Mouse (Mus musculus): ENCODE measurements around the gene Gtsf1l. TPM values are rescaled to one million over a fixed set of nuclear protein-coding genes. Genes with fewer than 3 reads are reported as not detected.

Gene Gtsf1l
- polyA plus RNA-seq, 1 experiment, result not detected

GRCm38 (mm10) chr2:163099919-163100318 is 12.3 kb upstream of the Gtsf1l start:
- Histone ChIP-seq H3K4me1 (ENCODE audit: control insufficient read depth, insufficient read depth, low read length) (peaks cover 7% of the 10 kb centered on the region), H3K27ac (ENCODE audit: insufficient read depth, low read depth, low read length) (no peak overlapping the region), H3K4me3 (ENCODE audit: insufficient read depth, low read depth, low read length) (no peak overlapping the region)
- TF ChIP-seq CTCF (IDR thresholded peaks at IDR 0.05; ENCODE audit: insufficient read depth, low read depth, low read length) (no peak), POLR2A (IDR thresholded peaks at IDR 0.05; ENCODE audit: insufficient read depth, low read depth, low read length) (no peak)
- WGBS, result 69% methylated on average over 8 of the region's 8 CpGs

GRCm38 (mm10) chr2:163095784-163096183 is 8.1 kb upstream of the Gtsf1l start:
- Histone ChIP-seq H3K27ac (ENCODE audit: insufficient read depth, low read depth, low read length) (no peak overlapping the region), H3K4me1 (ENCODE audit: control insufficient read depth, insufficient read depth, low read length) (no peaks in the 10 kb centered on the region), H3K4me3 (ENCODE audit: insufficient read depth, low read depth, low read length) (no peak overlapping the region)
- no peak for TF ChIP-seq POLR2A (IDR thresholded peaks at IDR 0.05; ENCODE audit: insufficient read depth, low read depth, low read length)
- TF ChIP-seq CTCF (IDR thresholded peaks at IDR 0.05; ENCODE audit: insufficient read depth, low read depth, low read length), result no peak
- 81% methylated on average over 3 of the region's 3 CpGs for WGBS

- Histone ChIP-seq H3K27ac (ENCODE audit: insufficient read depth, low read depth, low read length) (no peak overlapping the region), H3K4me1 (ENCODE audit: control insufficient read depth, insufficient read depth, low read length) (no peaks in the 10 kb centered on the region), H3K4me3 (ENCODE audit: insufficient read depth, low read depth, low read length) (no peak overlapping the region)
- TF ChIP-seq POLR2A (IDR thresholded peaks at IDR 0.05; ENCODE audit: insufficient read depth, low read depth, low read length), result no peak
- TF ChIP-seq CTCF (IDR thresholded peaks at IDR 0.05; ENCODE audit: insufficient read depth, low read depth, low read length), result no peak
- WGBS, result 94% methylated on average over 10 of the region's 10 CpGs
Observed at GRCm38 (mm10) chr2:163094909-163095308, 7.3 kb upstream of the Gtsf1l start.

- TF ChIP-seq POLR2A (IDR thresholded peaks at IDR 0.05; ENCODE audit: insufficient read depth, low read depth, low read length) (no peak), CTCF (IDR thresholded peaks at IDR 0.05; ENCODE audit: insufficient read depth, low read depth, low read length) (no peak)
- WGBS, result 88% methylated on average over 5 of the region's 5 CpGs
- no peak overlapping the region for H3K4me3 ChIP-seq (ENCODE audit: insufficient read depth, low read depth, low read length)
Observed at GRCm38 (mm10) chr2:163089475-163090123, 1.9 kb upstream of the Gtsf1l start.

GRCm38 (mm10) chr2:163086561-163086960 is 1.1 kb downstream of the Gtsf1l start:
- Histone ChIP-seq H3K4me3 (ENCODE audit: insufficient read depth, low read depth, low read length) (no peak overlapping the region), H3K27ac (ENCODE audit: insufficient read depth, low read depth, low read length) (no peak overlapping the region), H3K4me1 (ENCODE audit: control insufficient read depth, insufficient read depth, low read length) (no peaks in the 10 kb centered on the region)
- WGBS, result 86% methylated on average over 8 of the region's 8 CpGs
- TF ChIP-seq POLR2A (IDR thresholded peaks at IDR 0.05; ENCODE audit: insufficient read depth, low read depth, low read length) (no peak), CTCF (IDR thresholded peaks at IDR 0.05; ENCODE audit: insufficient read depth, low read depth, low read length) (no peak)

More at GRCm38 (mm10) chr2:163089475-163090123, 1.9 kb upstream of the Gtsf1l start:
- Histone ChIP-seq H3K4me1 (ENCODE audit: control insufficient read depth, insufficient read depth, low read length) (no peaks in the 10 kb centered on the region), H3K27ac (ENCODE audit: insufficient read depth, low read depth, low read length) (no peak overlapping the region)

GRCm38 (mm10) chr2:163085047-163085446 is 2.6 kb downstream of the Gtsf1l start:
- no peaks in the 10 kb centered on the region for H3K4me1 ChIP-seq (ENCODE audit: control insufficient read depth, insufficient read depth, low read length)
- no peak for TF ChIP-seq CTCF (IDR thresholded peaks at IDR 0.05; ENCODE audit: insufficient read depth, low read depth, low read length)
- TF ChIP-seq POLR2A (IDR thresholded peaks at IDR 0.05; ENCODE audit: insufficient read depth, low read depth, low read length), result no peak
- no peak overlapping the region for H3K4me3 ChIP-seq (ENCODE audit: insufficient read depth, low read depth, low read length)
- H3K27ac ChIP-seq (ENCODE audit: insufficient read depth, low read depth, low read length), result no peak overlapping the region
- 85% methylated on average over 6 of the region's 6 CpGs for WGBS

- no peak overlapping the region for H3K27ac ChIP-seq (ENCODE audit: insufficient read depth, low read depth, low read length)
- WGBS, result 91% methylated on average over 3 of the region's 3 CpGs
- TF ChIP-seq POLR2A (IDR thresholded peaks at IDR 0.05; ENCODE audit: insufficient read depth, low read depth, low read length) (no peak), CTCF (IDR thresholded peaks at IDR 0.05; ENCODE audit: insufficient read depth, low read depth, low read length) (no peak)
- H3K4me3 ChIP-seq (ENCODE audit: insufficient read depth, low read depth, low read length), result no peak overlapping the region
- H3K4me1 ChIP-seq (ENCODE audit: control insufficient read depth, insufficient read depth, low read length), result no peaks in the 10 kb centered on the region
Observed at GRCm38 (mm10) chr2:163084519-163084918, 3.1 kb downstream of the Gtsf1l start.

GRCm38 (mm10) chr2:163082591-163082990 is 5.1 kb downstream of the Gtsf1l start:
- H3K27ac ChIP-seq (ENCODE audit: insufficient read depth, low read depth, low read length), result no peak overlapping the region
- no peak overlapping the region for H3K4me3 ChIP-seq (ENCODE audit: insufficient read depth, low read depth, low read length)
- no peak for TF ChIP-seq POLR2A (IDR thresholded peaks at IDR 0.05; ENCODE audit: insufficient read depth, low read depth, low read length)
- TF ChIP-seq CTCF (IDR thresholded peaks at IDR 0.05; ENCODE audit: insufficient read depth, low read depth, low read length), result no peak
- H3K4me1 ChIP-seq (ENCODE audit: control insufficient read depth, insufficient read depth, low read length), result no peaks in the 10 kb centered on the region
- 89% methylated on average over 5 of the region's 5 CpGs for WGBS

- 95% methylated on average over 4 of the region's 4 CpGs for WGBS
- Histone ChIP-seq H3K27ac (ENCODE audit: insufficient read depth, low read depth, low read length) (no peak overlapping the region), H3K4me1 (ENCODE audit: control insufficient read depth, insufficient read depth, low read length) (no peaks in the 10 kb centered on the region), H3K4me3 (ENCODE audit: insufficient read depth, low read depth, low read length) (no peak overlapping the region)
- TF ChIP-seq CTCF (IDR thresholded peaks at IDR 0.05; ENCODE audit: insufficient read depth, low read depth, low read length) (no peak), POLR2A (IDR thresholded peaks at IDR 0.05; ENCODE audit: insufficient read depth, low read depth, low read length) (no peak)
Observed at GRCm38 (mm10) chr2:163079041-163079440, 8.6 kb downstream of the Gtsf1l start.
